ENCODE assay signal across 21 mouse cellular contexts in genomic region chr10:108131858-108132257, GRCm38 (mm10).
"Had no signal": no experiment of that assay in that cellular context is flagged by ENCODE, and none has a peak within 500 bp of the region (broad histone marks: within the 10 kb centered on the region; RNA-seq: fewer than 3 reads in every experiment).

No protein-coding gene starts in this region.

- H3K4me1 ChIP-seq: intestine, embryonic 15.5 days; limb, embryonic 12.5 days; limb, embryonic 15.5 days; midbrain, embryonic 10.5 days; neural tube, embryonic 13.5 days had no signal

- H3K4me2 ChIP-seq: intestine, embryonic 15.5 days; limb, embryonic 12.5 days; limb, embryonic 15.5 days; liver, embryonic 11.5 days; lung, embryonic 15.5 days; midbrain, embryonic 13.5 days; neural tube, embryonic 13.5 days had no signal

- DNase-seq: kidney, adult 11 months; kidney, postnatal 10 days; kidney, postnatal 36 days; left cerebral cortex, postnatal 4 days; liver, postnatal 0 days; lung, postnatal 10 days; lung, postnatal 4 days; thymus, adult 2 months; thymus, postnatal 14 days; thymus, postnatal 4 days had no signal

- H3K27me3 ChIP-seq: intestine, embryonic 15.5 days; limb, embryonic 12.5 days; limb, embryonic 15.5 days; lung, embryonic 15.5 days; midbrain, embryonic 13.5 days; neural tube, embryonic 13.5 days had no signal

- H3K4me3 ChIP-seq: intestine, embryonic 15.5 days; limb, embryonic 12.5 days; limb, embryonic 15.5 days; lung, embryonic 15.5 days; midbrain, embryonic 10.5 days; midbrain, embryonic 13.5 days; myocyte; neural tube, embryonic 13.5 days had no signal

- H3K9me3 ChIP-seq: intestine, embryonic 15.5 days; limb, embryonic 12.5 days; limb, embryonic 15.5 days; lung, embryonic 15.5 days; midbrain, embryonic 10.5 days; midbrain, embryonic 13.5 days; neural tube, embryonic 13.5 days had no signal

- H3K9ac ChIP-seq: intestine, embryonic 15.5 days; limb, embryonic 12.5 days; limb, embryonic 15.5 days; liver, embryonic 14.5 days; liver, postnatal 0 days; lung, embryonic 15.5 days; midbrain, embryonic 13.5 days; neural tube, embryonic 13.5 days had no signal

- H3K27ac ChIP-seq: intestine, embryonic 15.5 days; limb, embryonic 12.5 days; limb, embryonic 15.5 days; liver, embryonic 14.5 days; lung, embryonic 15.5 days; midbrain, embryonic 10.5 days; midbrain, embryonic 13.5 days; neural tube, embryonic 13.5 days had no signal

- ATAC-seq: intestine, embryonic 15.5 days; liver, postnatal 0 days; midbrain, embryonic 13.5 days; midbrain, embryonic 16.5 days had no signal

- H3K36me3 ChIP-seq: intestine, embryonic 15.5 days; limb, embryonic 12.5 days; limb, embryonic 15.5 days; lung, embryonic 15.5 days; midbrain, embryonic 10.5 days; midbrain, embryonic 13.5 days; neural tube, embryonic 13.5 days had no signal
